Mouse (Mus musculus) hindbrain, embryonic 16.5 days (tissue): ENCODE measurements at regions not wholly inside any gene's neighbourhood (a gene's known extent, or its start where the extent isn't known, plus 50 kb on each side); places are given as distances from the start of the nearest gene placed in this dataset.
"Not testable (repeated sequence)": the region's sequence is repeated elsewhere in the genome, so short reads cannot be mapped to it uniquely, and the experiment has no call there.

Experiments
- ATAC-seq: fragments of 200-750 bp; cut with Nextera tagmentation; 2 replicates; pipeline ENCODE4 v1.8.0; 2017; ENCODE audit warnings: moderate TSS enrichment, moderate library complexity
- H3K27ac ChIP-seq: fragments of 300-500 bp; sonication (generic); 2 replicates; pipeline ENCODE4 v1.5.1; 2014; ENCODE audit warnings: low read depth, mild to moderate bottlenecking, control low read depth, low read length, moderate library complexity
- H3K27me3 ChIP-seq: fragments of 300-500 bp; sonication (generic); replicated peaks from 2 replicates; pipeline ENCODE4 v1.6.1; 2014; ENCODE audit warnings: low read length; ENCODE audit not compliant: control insufficient read depth, insufficient read depth
- H3K36me3 ChIP-seq: fragments of 300-500 bp; sonication (generic); 2 replicates; pipeline ENCODE4 v1.6.1; 2014; ENCODE audit warnings: mild to moderate bottlenecking, low read length, moderate library complexity, mixed read lengths; ENCODE audit not compliant: control insufficient read depth, insufficient read depth
- H3K4me1 ChIP-seq: fragments of 300-500 bp; sonication (generic); 2 replicates; pipeline ENCODE4 v1.6.1; 2014; ENCODE audit warnings: low read depth, low read length; ENCODE audit not compliant: control insufficient read depth, insufficient read depth
- H3K4me2 ChIP-seq: fragments of 300-500 bp; sonication (generic); 2 replicates; pipeline ENCODE4 v1.6.1; 2014; ENCODE audit warnings: mild to moderate bottlenecking, low read length, control low read depth, moderate library complexity
- H3K4me3 ChIP-seq: fragments of 300-500 bp; sonication (generic); 2 replicates; pipeline ENCODE4 v1.5.1; 2014; ENCODE audit warnings: mild to moderate bottlenecking, low read length, control low read depth, moderate library complexity
- H3K9ac ChIP-seq: fragments of 300-500 bp; sonication (generic); 2 replicates; pipeline ENCODE4 v1.6.1; 2014; ENCODE audit warnings: low read depth, mild to moderate bottlenecking, control low read depth, low read length, moderate library complexity
- H3K9me3 ChIP-seq: fragments of 300-500 bp; sonication (generic); 2 replicates; pipeline ENCODE4 v1.6.1; 2014; ENCODE audit warnings: mild to moderate bottlenecking, low read length, moderate library complexity; ENCODE audit not compliant: control insufficient read depth
- WGBS: fragments of 180-500 bp; shearing (Covaris S2); extraction: QIAGEN DNeasy Blood & Tissue Kit; methylation state at CpG from one replicate; pipeline ENCODE4 v1.1.7; 2014; 5-methylcytosine and 5-hydroxymethylcytosine counted together

- Histone ChIP-seq H3K27ac (no peak overlapping the region), H3K4me2 (no peak overlapping the region), H3K9ac (no peak overlapping the region), H3K4me3 (no peak overlapping the region), H3K36me3 (no peaks in the 10 kb centered on the region), H3K27me3 (no peaks in the 10 kb centered on the region), H3K9me3 (no peaks in the 10 kb centered on the region), H3K4me1 (no peaks in the 10 kb centered on the region)
- 100% methylated on average over 1 of the region's 1 CpGs for WGBS
- no peak for ATAC-seq
These were observed 234.8 kb upstream of the Adarb2 start for GRCm38 (mm10) chr13:7967886-7968285.

- Histone ChIP-seq H3K36me3 (no peaks in the 10 kb centered on the region), H3K4me2 (no peak overlapping the region), H3K4me1 (no peaks in the 10 kb centered on the region), H3K4me3 (no peak overlapping the region), H3K27ac (no peak overlapping the region), H3K27me3 (no peaks in the 10 kb centered on the region), H3K9ac (no peak overlapping the region), H3K9me3 (no peaks in the 10 kb centered on the region)
- peak; percentile 75 for ATAC-seq
- 64% methylated on average over 5 of the region's 5 CpGs for WGBS
These were observed 208.5 kb upstream of the Adarb2 start for GRCm38 (mm10) chr13:7994198-7994597.

GRCm38 (mm10) chr13:8030096-8030495, 172.6 kb upstream of the Adarb2 start:
- H3K9me3 ChIP-seq, H3K36me3 ChIP-seq, H3K4me2 ChIP-seq, H3K4me3 ChIP-seq, H3K27me3 ChIP-seq, H3K4me1 ChIP-seq, ATAC-seq, H3K27ac ChIP-seq, H3K9ac ChIP-seq: not testable (repeated sequence)
- 79% methylated on average over 4 of the region's 4 CpGs for WGBS

GRCm38 (mm10) chr13:8050930-8051495, 151.7 kb upstream of the Adarb2 start:
- Histone ChIP-seq H3K4me3 (no peak overlapping the region), H3K4me2 (no peak overlapping the region), H3K9me3 (no peaks in the 10 kb centered on the region), H3K27me3 (no peaks in the 10 kb centered on the region), H3K4me1 (no peaks in the 10 kb centered on the region), H3K9ac (no peak overlapping the region), H3K36me3 (no peaks in the 10 kb centered on the region), H3K27ac (no peak overlapping the region)
- WGBS = 84% methylated on average over 3 of the region's 3 CpGs
- no peak for ATAC-seq

GRCm38 (mm10) chr13:8056122-8056818, 146.4 kb upstream of the Adarb2 start:
- ATAC-seq = no peak
- no peaks in the 10 kb centered on the region for H3K4me1 ChIP-seq
- no peak overlapping the region for H3K4me2 ChIP-seq
- H3K36me3 ChIP-seq = no peaks in the 10 kb centered on the region
- H3K27ac ChIP-seq = no peak overlapping the region
- WGBS = 50% methylated on average over 4 of the region's 4 CpGs
- no peak overlapping the region for H3K4me3 ChIP-seq
- H3K9me3 ChIP-seq = no peaks in the 10 kb centered on the region
- H3K9ac ChIP-seq = no peak overlapping the region
- no peaks in the 10 kb centered on the region for H3K27me3 ChIP-seq

GRCm38 (mm10) chr13:8087154-8087553, 115.5 kb upstream of the Adarb2 start:
- H3K9me3 ChIP-seq = no peaks in the 10 kb centered on the region
- no peaks in the 10 kb centered on the region for H3K4me1 ChIP-seq
- no peaks in the 10 kb centered on the region for H3K36me3 ChIP-seq
- no peak overlapping the region for H3K27ac ChIP-seq
- no peak for ATAC-seq
- no peak overlapping the region for H3K4me2 ChIP-seq
- 75% methylated on average over 2 of the region's 2 CpGs for WGBS
- H3K27me3 ChIP-seq = no peaks in the 10 kb centered on the region
- H3K9ac ChIP-seq = no peak overlapping the region
- no peak overlapping the region for H3K4me3 ChIP-seq

GRCm38 (mm10) chr13:8089519-8089918, 113.1 kb upstream of the Adarb2 start:
- Histone ChIP-seq H3K9ac (no peak overlapping the region), H3K27me3 (no peaks in the 10 kb centered on the region), H3K36me3 (no peaks in the 10 kb centered on the region), H3K4me2 (no peak overlapping the region), H3K4me3 (no peak overlapping the region), H3K27ac (no peak overlapping the region), H3K9me3 (no peaks in the 10 kb centered on the region), H3K4me1 (no peaks in the 10 kb centered on the region)
- 59% methylated on average over 4 of the region's 4 CpGs for WGBS
- ATAC-seq = no peak

- Histone ChIP-seq H3K9me3 (no peaks in the 10 kb centered on the region), H3K4me1 (no peaks in the 10 kb centered on the region), H3K27me3 (no peaks in the 10 kb centered on the region), H3K4me3 (no peak overlapping the region), H3K4me2 (no peak overlapping the region), H3K9ac (no peak overlapping the region), H3K27ac (no peak overlapping the region), H3K36me3 (no peaks in the 10 kb centered on the region)
- ATAC-seq = no peak
- WGBS = 41% methylated on average over 5 of the region's 5 CpGs
These were observed 94.0 kb upstream of the Adarb2 start for GRCm38 (mm10) chr13:8108701-8109100.

GRCm38 (mm10) chr13:8112953-8113352, 89.7 kb upstream of the Adarb2 start:
- no peak overlapping the region for H3K4me3 ChIP-seq
- no peaks in the 10 kb centered on the region for H3K36me3 ChIP-seq
- ATAC-seq = no peak
- no peaks in the 10 kb centered on the region for H3K9me3 ChIP-seq
- H3K9ac ChIP-seq = no peak overlapping the region
- H3K4me1 ChIP-seq = no peaks in the 10 kb centered on the region
- no peaks in the 10 kb centered on the region for H3K27me3 ChIP-seq
- 53% methylated on average over 1 of the region's 1 CpGs for WGBS
- H3K4me2 ChIP-seq = no peak overlapping the region
- H3K27ac ChIP-seq = no peak overlapping the region
